Mouse (Mus musculus): Measurements from ENCODE around the gene Brca1. TPM values are rescaled to one million over a fixed set of nuclear protein-coding genes. Genes with fewer than 3 reads are reported as not detected.
"Not testable (repeated sequence)": the region's sequence is repeated elsewhere in the genome, so short reads cannot be mapped to it uniquely, and the experiment has no call there.

The Brca1 gene
- polyA plus RNA-seq, 1 experiment = 7.9 TPM

DNA sequence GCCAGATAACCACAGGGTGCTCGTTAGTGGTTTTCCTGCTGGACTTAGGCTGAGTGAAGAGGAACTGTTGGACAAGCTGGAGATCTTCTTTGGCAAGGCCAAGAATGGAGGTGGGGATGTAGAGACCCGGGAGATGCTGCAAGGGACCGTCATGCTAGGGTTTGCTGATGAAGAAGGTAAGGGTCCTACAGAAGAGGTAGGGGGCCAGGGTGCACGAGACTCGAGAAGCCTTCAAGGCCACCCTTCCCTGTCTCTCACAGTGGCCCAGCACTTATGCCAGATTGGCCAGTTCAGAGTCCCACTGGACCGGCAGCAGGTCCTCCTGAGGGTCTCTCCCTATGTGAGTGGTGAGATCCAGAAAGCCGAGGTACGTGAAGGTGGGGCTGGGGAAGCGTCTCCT, 94.1 kb downstream of the Brca1 start:
- peaks cover 5% of the 10 kb centered on the region for H3K4me1 ChIP-seq (ENCODE audit: control insufficient read depth, insufficient read depth, low read length)
- no peak overlapping the region for H3K27ac ChIP-seq (ENCODE audit: insufficient read depth, low read depth, low read length)
- no peak overlapping the region for H3K4me3 ChIP-seq (ENCODE audit: insufficient read depth, low read length)
- TF ChIP-seq CTCF (IDR thresholded peaks at IDR 0.05; ENCODE audit: low read depth, low read length) (no peak), POLR2A (IDR thresholded peaks at IDR 0.05; ENCODE audit: borderline replicate concordance, low read depth, low read length) (no peak)

DNA sequence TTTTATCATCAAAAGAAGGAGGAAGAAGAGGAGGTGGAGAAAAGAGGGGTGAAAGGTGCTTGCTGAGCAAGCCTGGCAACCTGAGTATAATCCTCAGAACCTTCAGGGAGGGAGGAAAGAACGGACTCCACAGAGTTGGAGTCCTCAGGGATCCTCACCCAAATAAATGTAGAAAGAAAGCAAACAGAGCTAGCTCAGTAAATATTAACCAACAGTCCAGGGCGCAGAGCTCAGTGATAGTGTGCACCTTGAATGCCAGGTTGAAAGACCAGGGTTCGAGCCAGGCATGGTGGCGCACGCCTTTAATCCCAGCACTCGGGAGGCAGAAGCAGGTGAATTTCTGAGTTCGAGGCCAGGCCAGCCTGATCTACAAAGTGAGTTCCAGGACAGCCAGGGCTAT, 96.1 kb downstream of the Brca1 start:
- TF ChIP-seq POLR2A (IDR thresholded peaks at IDR 0.05; ENCODE audit: borderline replicate concordance, low read depth, low read length) (no peak), CTCF (IDR thresholded peaks at IDR 0.05; ENCODE audit: low read depth, low read length) (no peak)
- H3K4me3 ChIP-seq (ENCODE audit: insufficient read depth, low read length) = no peak overlapping the region
- H3K27ac ChIP-seq (ENCODE audit: insufficient read depth, low read depth, low read length) = no peak overlapping the region
- peaks cover 10% of the 10 kb centered on the region for H3K4me1 ChIP-seq (ENCODE audit: control insufficient read depth, insufficient read depth, low read length)

DNA sequence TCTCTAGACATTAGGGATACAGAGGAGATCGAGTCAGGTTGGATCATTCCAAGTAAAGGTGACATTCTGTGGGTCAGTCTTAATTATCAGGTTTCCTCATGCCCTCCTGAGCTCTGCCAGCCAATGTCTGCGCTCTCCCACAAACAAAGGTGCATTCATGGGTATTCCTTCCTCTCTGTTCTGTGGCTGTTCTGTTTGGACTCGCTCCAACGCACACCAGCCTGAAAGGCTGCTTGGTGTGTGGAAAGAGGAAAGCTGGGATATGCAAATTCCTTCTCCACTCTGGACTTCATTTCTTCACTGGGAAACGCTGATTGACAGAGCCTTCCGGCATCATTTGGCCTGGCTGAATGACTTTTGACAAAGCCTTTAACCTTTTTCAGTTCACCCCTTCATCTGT, 97.1 kb downstream of the Brca1 start:
- H3K27ac ChIP-seq (ENCODE audit: insufficient read depth, low read depth, low read length) = no peak overlapping the region
- no peak for TF ChIP-seq POLR2A (IDR thresholded peaks at IDR 0.05; ENCODE audit: borderline replicate concordance, low read depth, low read length)
- TF ChIP-seq CTCF (IDR thresholded peaks at IDR 0.05; ENCODE audit: low read depth, low read length) = no peak
- H3K4me1 ChIP-seq (ENCODE audit: control insufficient read depth, insufficient read depth, low read length) = peaks cover 13% of the 10 kb centered on the region
- no peak overlapping the region for H3K4me3 ChIP-seq (ENCODE audit: insufficient read depth, low read length)

DNA sequence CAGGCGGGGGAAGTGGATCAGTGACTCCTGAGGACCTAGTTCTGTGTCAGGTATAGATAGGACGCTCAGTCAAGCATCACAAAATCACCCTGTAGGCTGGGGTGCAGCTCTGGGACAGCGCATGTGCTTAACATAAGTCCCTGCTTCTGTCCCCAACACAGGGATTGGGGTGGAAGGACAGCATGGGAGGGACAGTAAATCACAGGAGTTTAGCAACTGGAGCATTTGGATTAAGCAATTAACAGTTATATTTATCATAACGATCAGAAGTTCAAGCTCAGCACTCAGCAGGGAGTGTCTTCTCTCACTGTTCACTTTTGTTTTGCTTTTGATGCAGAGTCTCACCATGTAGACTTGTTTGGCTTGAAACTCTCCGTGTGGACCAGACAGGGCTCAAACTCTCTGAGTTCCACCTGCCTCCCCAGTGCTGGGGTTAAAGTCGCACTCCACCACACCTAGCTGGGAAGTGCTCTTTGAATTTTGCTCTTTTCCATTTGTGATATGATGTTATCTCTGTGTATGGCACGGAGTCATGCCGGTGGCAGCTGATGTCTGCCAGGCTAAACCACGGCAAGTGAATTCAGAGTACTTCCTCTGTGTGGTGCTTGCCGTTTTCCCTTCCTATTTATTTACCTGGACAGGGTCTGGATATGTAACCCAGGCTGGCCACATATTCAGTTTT, 99.5 kb downstream of the Brca1 start:
- Histone ChIP-seq H3K4me3 (ENCODE audit: insufficient read depth, low read length) (no peak overlapping the region), H3K27ac (ENCODE audit: insufficient read depth, low read depth, low read length) (no peak overlapping the region), H3K4me1 (ENCODE audit: control insufficient read depth, insufficient read depth, low read length) (peaks cover 13% of the 10 kb centered on the region)
- TF ChIP-seq POLR2A (IDR thresholded peaks at IDR 0.05; ENCODE audit: borderline replicate concordance, low read depth, low read length) (no peak), CTCF (IDR thresholded peaks at IDR 0.05; ENCODE audit: low read depth, low read length) (no peak)

DNA sequence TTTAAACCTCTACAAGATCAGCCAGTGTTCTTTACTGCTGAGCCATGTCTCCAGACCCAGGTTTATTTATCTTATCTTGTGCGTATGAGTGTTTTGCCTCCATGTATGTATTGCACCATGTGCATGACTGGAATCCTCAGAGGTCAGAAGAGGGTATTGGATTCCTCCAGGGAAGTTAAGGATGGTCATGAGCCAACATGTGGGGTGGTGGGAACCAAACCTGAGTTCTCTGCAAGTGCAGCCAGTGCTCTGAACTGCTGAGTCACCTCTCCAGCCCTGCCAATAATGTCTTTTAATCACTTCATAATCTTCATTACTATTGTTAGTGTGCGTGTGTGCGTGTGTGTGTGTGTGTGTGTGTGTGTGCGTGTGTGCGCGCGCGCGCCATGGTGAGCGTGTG, 100.2 kb downstream of the Brca1 start:
- no peak for TF ChIP-seq POLR2A (IDR thresholded peaks at IDR 0.05; ENCODE audit: borderline replicate concordance, low read depth, low read length)
- no peak for TF ChIP-seq CTCF (IDR thresholded peaks at IDR 0.05; ENCODE audit: low read depth, low read length)
- H3K27ac ChIP-seq (ENCODE audit: insufficient read depth, low read depth, low read length) = no peak overlapping the region
- H3K4me1 ChIP-seq (ENCODE audit: control insufficient read depth, insufficient read depth, low read length) = peaks cover 13% of the 10 kb centered on the region
- no peak overlapping the region for H3K4me3 ChIP-seq (ENCODE audit: insufficient read depth, low read length)

DNA sequence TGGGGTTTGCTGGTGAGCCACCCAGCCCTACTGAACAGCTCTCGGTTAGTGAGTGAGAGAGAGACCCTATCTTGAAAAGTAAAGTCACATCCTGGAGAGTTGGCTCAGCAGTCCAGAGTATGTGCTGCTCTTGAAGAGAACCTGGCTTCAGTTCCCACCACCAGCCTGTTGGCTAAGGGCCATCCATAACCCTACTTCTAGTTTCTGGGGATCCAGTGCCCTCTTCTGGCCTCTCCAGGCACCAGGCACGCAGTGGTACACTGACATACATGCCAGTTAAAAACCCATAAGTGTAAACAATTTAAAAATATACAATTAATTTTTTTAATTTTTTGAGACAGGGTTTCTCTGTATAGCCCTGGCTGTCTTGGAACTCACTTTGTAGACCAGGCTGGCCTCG, 101.4 kb downstream of the Brca1 start:
- Histone ChIP-seq H3K27ac (ENCODE audit: insufficient read depth, low read depth, low read length) (no peak overlapping the region), H3K4me3 (ENCODE audit: insufficient read depth, low read length) (no peak overlapping the region), H3K4me1 (ENCODE audit: control insufficient read depth, insufficient read depth, low read length) (peaks cover 13% of the 10 kb centered on the region)
- peak; percentile 52; the same call in 1 of the 2 replicates for TF ChIP-seq CTCF (IDR thresholded peaks at IDR 0.05; ENCODE audit: low read depth, low read length)
- TF ChIP-seq POLR2A (IDR thresholded peaks at IDR 0.05; ENCODE audit: borderline replicate concordance, low read depth, low read length) = no peak

DNA sequence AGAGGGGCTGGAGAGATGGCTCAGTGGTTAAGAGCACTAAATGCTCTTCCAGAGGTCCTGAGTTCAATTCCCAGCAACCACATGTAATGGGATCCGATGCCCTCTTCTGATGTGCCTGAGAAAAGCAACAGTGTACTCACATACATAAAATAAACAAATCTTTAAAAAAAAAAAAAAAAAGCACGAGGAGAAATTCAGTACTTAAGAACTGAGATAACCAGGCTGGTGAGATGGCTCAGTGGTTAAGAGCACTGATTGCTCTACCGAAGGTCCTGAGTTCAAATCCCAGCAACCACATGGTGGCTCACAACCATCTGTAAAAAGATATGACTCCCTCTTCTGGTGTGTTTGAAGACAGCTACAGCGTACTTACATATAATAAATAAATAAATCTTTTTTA, 102.2 kb downstream of the Brca1 start:
- peaks cover 13% of the 10 kb centered on the region for H3K4me1 ChIP-seq (ENCODE audit: control insufficient read depth, insufficient read depth, low read length)
- H3K27ac ChIP-seq (ENCODE audit: insufficient read depth, low read depth, low read length); H3K4me3 ChIP-seq (ENCODE audit: insufficient read depth, low read length): not testable (repeated sequence)

DNA sequence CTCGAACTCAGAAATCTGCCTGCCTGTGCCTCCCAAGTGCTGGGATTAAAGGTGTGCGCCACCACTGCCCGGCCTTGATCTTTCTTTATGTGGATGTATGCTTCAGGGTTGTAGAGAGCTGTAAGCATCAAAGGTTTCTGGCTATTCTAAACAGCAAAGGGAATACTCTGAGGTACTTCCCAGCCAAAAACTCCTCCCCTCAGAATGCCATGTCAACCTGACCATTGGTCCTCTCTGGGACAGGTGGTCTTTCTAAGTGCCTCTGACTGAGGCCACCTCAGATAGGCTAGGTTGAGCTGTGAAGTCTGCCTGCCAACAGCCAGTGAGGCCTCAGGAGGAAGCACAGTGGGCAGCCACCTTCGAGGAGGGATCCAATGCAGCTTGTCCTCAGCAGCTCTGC, 102.9 kb downstream of the Brca1 start:
- Histone ChIP-seq H3K4me3 (ENCODE audit: insufficient read depth, low read length) (peak overlapping the region; percentile 88), H3K4me1 (ENCODE audit: control insufficient read depth, insufficient read depth, low read length) (peaks cover 15% of the 10 kb centered on the region), H3K27ac (ENCODE audit: insufficient read depth, low read depth, low read length) (peak overlapping the region; percentile 57)
- no peak for TF ChIP-seq CTCF (IDR thresholded peaks at IDR 0.05; ENCODE audit: low read depth, low read length)
- TF ChIP-seq POLR2A (IDR thresholded peaks at IDR 0.05; ENCODE audit: borderline replicate concordance, low read depth, low read length) = no peak

DNA sequence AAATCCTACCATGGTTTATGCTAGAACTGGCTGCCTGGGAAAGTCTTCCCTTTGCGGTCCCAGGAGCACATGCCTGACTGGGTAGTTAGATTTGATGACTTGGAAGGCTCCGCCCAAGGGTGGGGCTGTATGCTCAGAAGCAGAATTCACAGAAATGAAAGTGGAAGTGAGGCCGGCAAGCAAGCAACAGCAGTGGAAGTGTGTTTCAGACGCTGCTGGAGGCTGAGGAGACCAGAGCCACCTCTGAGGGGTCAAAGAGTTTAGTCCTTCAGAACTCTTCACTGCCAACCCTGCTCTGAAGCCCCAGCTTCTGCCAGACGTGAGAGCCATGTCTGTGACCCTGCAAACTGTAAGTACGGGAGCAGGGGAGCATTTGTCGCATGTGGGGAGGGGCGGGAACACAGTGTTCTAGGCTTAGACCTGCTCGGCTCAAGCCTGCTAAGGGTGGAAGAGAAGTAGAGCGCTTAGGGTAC, 103.4 kb downstream of the Brca1 start, which contains the start of gene Ifi35:
Gene Ifi35, plus strand, starts transcription at position 134 of the 473 bp plus-strand sequence.
- peak within 1 kb of the TSS; percentile 88 for H3K4me3 ChIP-seq (ENCODE audit: insufficient read depth, low read length)
- TF ChIP-seq CTCF (IDR thresholded peaks at IDR 0.05; ENCODE audit: low read depth, low read length) = no peak
- TF ChIP-seq POLR2A (IDR thresholded peaks at IDR 0.05; ENCODE audit: borderline replicate concordance, low read depth, low read length) = no peak
- peak within 1 kb of the TSS; percentile 57 for H3K27ac ChIP-seq (ENCODE audit: insufficient read depth, low read depth, low read length)
- H3K4me1 ChIP-seq (ENCODE audit: control insufficient read depth, insufficient read depth, low read length) = peaks cover 21% of the 10 kb centered on the region

DNA sequence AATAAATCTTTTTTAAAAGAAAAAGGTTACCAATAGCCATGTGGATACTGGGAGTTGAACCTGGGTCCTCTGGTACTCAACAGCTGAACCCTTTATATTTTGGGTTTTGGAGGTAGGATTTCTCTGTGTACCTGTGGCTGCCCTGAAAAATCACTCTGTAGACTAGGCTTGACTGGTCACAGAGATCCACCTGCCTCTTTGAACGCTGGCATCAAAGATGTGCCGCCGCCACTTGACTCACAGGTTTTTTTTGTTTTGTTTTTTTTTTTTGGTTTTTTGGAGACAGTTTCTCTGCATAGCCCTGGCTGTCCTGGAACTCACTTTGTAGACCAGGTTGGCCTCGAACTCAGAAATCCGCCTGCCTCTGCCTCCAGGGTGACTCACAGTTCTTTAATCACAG, 104.0 kb downstream of the Brca1 start:
- Histone ChIP-seq H3K27ac (ENCODE audit: insufficient read depth, low read depth, low read length) (no peak overlapping the region), H3K4me1 (ENCODE audit: control insufficient read depth, insufficient read depth, low read length) (peaks cover 22% of the 10 kb centered on the region), H3K4me3 (ENCODE audit: insufficient read depth, low read length) (no peak overlapping the region)
- TF ChIP-seq POLR2A (IDR thresholded peaks at IDR 0.05; ENCODE audit: borderline replicate concordance, low read depth, low read length) (no peak), CTCF (IDR thresholded peaks at IDR 0.05; ENCODE audit: low read depth, low read length) (no peak)

DNA sequence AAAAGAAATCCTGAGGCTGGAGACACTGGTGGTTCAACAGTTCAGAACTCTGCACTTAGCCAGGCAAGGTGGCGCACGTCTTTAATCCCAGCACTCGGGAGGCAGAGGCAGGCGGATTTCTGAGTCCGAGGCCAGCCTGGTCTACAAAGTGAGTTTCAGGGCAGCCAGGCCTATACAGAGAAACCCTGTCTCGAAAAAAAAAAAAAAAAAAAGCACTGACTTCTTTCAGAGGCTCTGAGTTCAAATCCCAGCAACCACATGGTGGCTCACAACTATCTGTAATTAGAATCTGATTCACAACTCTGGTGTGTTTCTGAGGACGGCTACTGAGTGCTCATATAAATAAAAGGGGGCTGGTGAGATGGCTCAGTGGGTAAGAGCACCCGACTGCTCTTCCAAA, 104.9 kb downstream of the Brca1 start:
- not testable (repeated sequence) for H3K4me3 ChIP-seq (ENCODE audit: insufficient read depth, low read length)
- H3K4me1 ChIP-seq (ENCODE audit: control insufficient read depth, insufficient read depth, low read length) = peaks cover 16% of the 10 kb centered on the region

More for the DNA sequence above, 104.9 kb downstream of the Brca1 start:
- H3K27ac ChIP-seq (ENCODE audit: insufficient read depth, low read depth, low read length) = not testable (repeated sequence)
